Mouse (Mus musculus): ENCODE data around the gene Tmem63b.

Gene Tmem63b

DNA sequence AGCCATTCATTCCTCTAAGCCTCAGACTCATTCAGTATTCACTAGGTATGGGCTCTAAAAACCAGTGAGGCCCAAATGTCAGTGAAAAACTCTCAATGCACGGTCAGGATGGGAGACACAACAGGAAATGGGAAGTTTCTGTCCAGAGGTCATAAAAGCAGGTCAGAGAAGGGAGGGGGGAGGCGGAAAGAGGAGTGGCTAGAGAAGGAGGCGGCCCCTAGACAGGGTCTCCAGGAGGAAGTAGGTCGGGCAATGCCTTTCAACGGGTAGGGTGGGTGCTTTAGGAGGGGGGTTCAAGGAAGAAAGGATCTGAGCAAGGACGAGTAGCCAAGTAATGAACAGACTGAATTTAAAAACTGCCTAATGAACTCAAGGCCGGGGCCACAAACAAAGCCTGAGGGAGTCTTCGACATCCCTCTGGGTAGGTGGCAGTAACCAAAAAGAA, 67.7 kb downstream of the Tmem63b start:
- DNase-seq, result no peak

DNA sequence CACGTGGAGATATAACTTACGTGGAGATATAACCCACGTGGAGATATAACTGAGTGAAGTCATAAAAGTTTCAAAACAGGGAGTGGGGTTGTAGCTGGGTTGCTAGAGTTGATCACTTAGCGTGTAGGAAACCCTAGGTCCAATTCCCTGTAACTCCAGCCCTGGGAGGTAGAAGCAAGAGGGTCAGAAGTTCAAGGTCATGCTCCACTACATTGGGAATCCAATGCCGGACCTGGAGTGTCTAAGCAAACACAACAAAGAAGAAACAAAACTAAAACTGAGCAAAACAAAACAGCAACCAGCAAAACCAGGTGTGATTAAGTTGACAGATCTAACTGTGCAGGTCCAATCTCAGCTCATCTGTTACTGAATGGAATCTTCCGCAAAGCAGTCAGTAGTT, 69.0 kb downstream of the Tmem63b start:
- DNase-seq, result no peak

GRCm38 (mm10) chr17:45616679-45617078, 70.0 kb downstream of the Tmem63b start:
- no peak for DNase-seq

DNA sequence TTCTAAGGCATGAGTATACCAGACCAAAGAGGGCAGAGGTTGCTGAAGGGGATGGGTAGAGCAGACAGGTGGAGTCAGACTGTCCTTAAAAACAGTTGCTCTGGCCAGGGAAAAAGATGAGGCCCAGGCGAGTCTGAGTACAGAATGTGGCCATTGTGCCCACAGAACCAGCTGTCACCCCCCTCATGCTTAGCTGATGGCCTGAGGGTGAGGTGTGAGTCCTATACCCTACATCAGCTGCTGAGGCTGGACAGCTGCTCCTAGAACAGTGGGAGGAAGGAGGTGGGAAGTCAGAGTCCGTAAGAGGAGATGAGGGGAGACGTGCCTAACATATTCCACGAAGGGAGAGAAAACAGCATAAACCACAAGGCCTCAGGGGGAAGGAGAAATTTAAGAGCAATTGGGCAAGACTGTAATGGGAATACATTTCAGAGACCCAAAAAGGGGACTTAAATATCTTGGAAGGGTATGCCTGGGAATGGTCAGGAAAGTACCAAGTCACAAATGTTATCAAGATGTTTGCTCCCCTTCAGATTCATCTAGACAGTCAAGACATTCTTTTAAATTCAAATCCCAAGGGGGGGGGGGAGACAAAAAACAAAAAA, 70.6 kb downstream of the Tmem63b start:
- DNase-seq, result no peak

- no peak for DNase-seq
These were observed 73.8 kb downstream of the Tmem63b start for GRCm38 (mm10) chr17:45612921-45613320.

DNA sequence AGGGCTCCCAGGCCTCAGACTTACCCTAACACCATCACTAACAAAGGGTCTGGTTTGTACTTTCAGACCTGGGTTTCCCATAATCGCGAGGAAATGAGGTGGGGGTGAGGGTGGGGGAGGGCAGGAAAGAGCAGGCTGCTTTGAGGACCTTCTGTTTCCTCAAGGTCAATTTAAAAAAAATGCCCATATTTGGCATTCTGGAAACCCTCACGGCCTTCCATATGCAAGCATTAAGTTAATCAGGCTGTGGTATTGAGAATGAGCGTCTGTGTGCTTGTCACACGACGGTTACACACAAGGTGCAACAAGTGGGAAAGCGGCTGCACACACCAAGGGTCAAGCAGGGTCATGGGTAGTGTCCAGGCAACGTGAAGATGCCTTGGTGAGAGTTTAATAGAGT, 74.7 kb downstream of the Tmem63b start:
- DNase-seq, result no peak
